Mouse (Mus musculus) testis, postnatal 14 days (tissue): ENCODE measurements around the gene Abcc4.
A peak's percentile ranks its signal among the peaks of the same experiment; 100 is the strongest.

ENCODE experiments used
- DNase-seq: peaks from one replicate; pipeline ENCODE4 v3.0.0; 2021; ENCODE audit warnings: low spot score

Gene Abcc4

GRCm38 (mm10) chr14:118638447-118639275 lies 67.4 kb downstream of the Abcc4 start:
- DNase-seq: no peak

GRCm38 (mm10) chr14:118635493-118636183 lies 70.4 kb downstream of the Abcc4 start:
- peak; percentile 25 for DNase-seq

GRCm38 (mm10) chr14:118629649-118630048 lies 76.4 kb downstream of the Abcc4 start:
- no peak for DNase-seq

- no peak for DNase-seq
Measured at GRCm38 (mm10) chr14:118621449-118621789, 84.6 kb downstream of the Abcc4 start.

- DNase-seq: no peak
Measured at GRCm38 (mm10) chr14:118620773-118621448, 85.1 kb downstream of the Abcc4 start.

- no peak for DNase-seq
Measured at GRCm38 (mm10) chr14:118616698-118617311, 89.2 kb downstream of the Abcc4 start.

- DNase-seq: no peak
Measured at GRCm38 (mm10) chr14:118613734-118614133, 92.3 kb downstream of the Abcc4 start.

GRCm38 (mm10) chr14:118611714-118612113 lies 94.3 kb downstream of the Abcc4 start:
- DNase-seq: no peak

- DNase-seq: no peak
Measured at GRCm38 (mm10) chr14:118610786-118611185, 95.2 kb downstream of the Abcc4 start.

- DNase-seq: no peak
Measured at GRCm38 (mm10) chr14:118608816-118609465, 97.1 kb downstream of the Abcc4 start.

- no peak for DNase-seq
Measured at GRCm38 (mm10) chr14:118608317-118608716, 97.7 kb downstream of the Abcc4 start.

GRCm38 (mm10) chr14:118606476-118606875 lies 99.5 kb downstream of the Abcc4 start:
- no peak for DNase-seq

GRCm38 (mm10) chr14:118604903-118605302 lies 101.1 kb downstream of the Abcc4 start:
- no peak for DNase-seq

GRCm38 (mm10) chr14:118602031-118602430 lies 104.0 kb downstream of the Abcc4 start:
- no peak for DNase-seq

GRCm38 (mm10) chr14:118600746-118601145 lies 105.3 kb downstream of the Abcc4 start:
- no peak for DNase-seq

- no peak for DNase-seq
Measured at GRCm38 (mm10) chr14:118598757-118599156, 107.3 kb downstream of the Abcc4 start.

- no peak for DNase-seq
Measured at GRCm38 (mm10) chr14:118594463-118594862, 111.6 kb downstream of the Abcc4 start.

GRCm38 (mm10) chr14:118591477-118592403 lies 114.3 kb downstream of the Abcc4 start:
- peak; percentile 19 for DNase-seq

- DNase-seq: no peak
Measured at GRCm38 (mm10) chr14:118582333-118582941, 123.6 kb downstream of the Abcc4 start.

GRCm38 (mm10) chr14:118581673-118582072 lies 124.3 kb downstream of the Abcc4 start:
- no peak for DNase-seq
